Comparison of ENCODE assay signal across 11 mouse cellular contexts in genomic region chr10:3995277-3995676, GRCm38 (mm10). TPM values are rescaled to one million over a fixed set of nuclear protein-coding genes. Genes with fewer than 3 reads are reported as not detected.
A peak's percentile ranks its signal among the peaks of the same experiment; 100 is the strongest.
DNase-seq lines count a peak whose midpoint lies in the region; ATAC-seq and TF ChIP-seq lines count a peak whose summit lies in the region.
"Had no signal": no experiment of that assay in that cellular context is flagged by ENCODE, and none has a peak within 500 bp of the region (broad histone marks: within the 10 kb centered on the region; RNA-seq: fewer than 3 reads in every experiment).

No protein-coding gene starts in this region.

- no peak overlapping the region for H3K9ac ChIP-seq in stomach, postnatal 0 days (ENCODE audit: low read length)
- H3K9ac ChIP-seq: limb, embryonic 12.5 days had no signal

- no peak overlapping the region for H3K4me2 ChIP-seq in stomach, postnatal 0 days (replicated peaks; ENCODE audit: low read depth)
- H3K4me2 ChIP-seq: limb, embryonic 12.5 days had no signal

- H3K4me1 ChIP-seq in spleen, adult 2 months (ENCODE audit: control insufficient read depth, insufficient read depth, insufficient read length) = no peaks in the 10 kb centered on the region
- H3K4me1 ChIP-seq in stomach, postnatal 0 days (replicated peaks; ENCODE audit: control insufficient read depth, insufficient read depth) = no peaks in the 10 kb centered on the region
- H3K4me1 ChIP-seq: embryonic facial prominence, embryonic 10.5 days; limb, embryonic 12.5 days had no signal

- no peak for TF ChIP-seq POLR2A in spleen, adult 2 months (IDR thresholded peaks at IDR 0.05; ENCODE audit: low read depth, low read length)
- TF ChIP-seq POLR2A in brain, embryonic 14.5 days (IDR thresholded peaks at IDR 0.05; ENCODE audit: borderline replicate concordance, extremely low read depth, insufficient read depth, insufficient read length, poor library complexity, severe bottlenecking) = no peak

- peak; percentile 14; the same call in 1 of the 2 replicates for TF ChIP-seq CTCF in spleen, adult 2 months (IDR thresholded peaks at IDR 0.05; ENCODE audit: extremely low read depth, insufficient read depth, insufficient read length, insufficient replicate concordance)
- peak; percentile 12; the same call in 1 of the 2 replicates for TF ChIP-seq CTCF in brain, embryonic 14.5 days (IDR thresholded peaks at IDR 0.05; ENCODE audit: borderline replicate concordance, extremely low read depth, insufficient read depth, insufficient read length)
- TF ChIP-seq CTCF in stomach, postnatal 0 days (IDR thresholded peaks at IDR 0.05; ENCODE audit: low read depth) = peak; percentile 38; the same call in 1 of the 2 replicates

- no peak overlapping the region for H3K27ac ChIP-seq in spleen, adult 2 months (ENCODE audit: insufficient read depth, low read length)
- no peak overlapping the region for H3K27ac ChIP-seq in stomach, postnatal 0 days (replicated peaks)
- H3K27ac ChIP-seq: embryonic facial prominence, embryonic 10.5 days; limb, embryonic 12.5 days had no signal

- no peak overlapping the region for H3K4me3 ChIP-seq in spleen, adult 2 months (ENCODE audit: extremely low read depth, insufficient read depth, insufficient read length)
- no peak overlapping the region for H3K4me3 ChIP-seq in stomach, postnatal 0 days (ENCODE audit: low read depth, low read length)
- H3K4me3 ChIP-seq: embryonic facial prominence, embryonic 10.5 days; limb, embryonic 12.5 days had no signal

- ATAC-seq in stomach, postnatal 0 days (ENCODE audit: low FRiP score, low TSS enrichment) = no peak
- no peak for ATAC-seq in frontal cortex, adult (ENCODE audit: low TSS enrichment)

- no peak for TF ChIP-seq EP300 in stomach, postnatal 0 days (optimal IDR thresholded peaks at IDR 0.05)

- H3K36me3 ChIP-seq in spleen, adult 2 months (ENCODE audit: control insufficient read depth, insufficient read depth, low read length) = peaks cover 8% of the 10 kb centered on the region
- H3K36me3 ChIP-seq in stomach, postnatal 0 days (ENCODE audit: control insufficient read depth, insufficient read depth, low read length) = peaks cover 2% of the 10 kb centered on the region; the same call in 1 of the 2 replicates

- peak; percentile 75 for DNase-seq in heart, adult 11 months
- DNase-seq in heart, adult 18-20 months = no peak
- DNase-seq in spleen, adult 2 months (ENCODE audit: low read depth in 1 of 2, low spot score in 2 of 2) = no peak
- DNase-seq in spleen, postnatal 36 days (ENCODE audit: low spot score in 2 of 2) = no peak
- DNase-seq in brain, embryonic 14.5 days (ENCODE audit: low read depth) = no peak
- no peak for DNase-seq in stomach, postnatal 0 days (ENCODE audit: low spot score)
- no peak for DNase-seq in layer of hippocampus, adult 11-12 months (ENCODE audit: low spot score)
- DNase-seq: heart, postnatal 14 days had no signal

- no peaks in the 10 kb centered on the region for H3K27me3 ChIP-seq in spleen, adult 2 months (ENCODE audit: control insufficient read depth, insufficient read depth, low read length)
- H3K27me3 ChIP-seq in stomach, postnatal 0 days (ENCODE audit: control insufficient read depth, insufficient read depth, low read length) = no peaks in the 10 kb centered on the region
- H3K27me3 ChIP-seq: limb, embryonic 12.5 days had no signal

- H3K9me3 ChIP-seq in stomach, postnatal 0 days (ENCODE audit: control insufficient read depth, low read length) = no peaks in the 10 kb centered on the region
- H3K9me3 ChIP-seq: embryonic facial prominence, embryonic 10.5 days; limb, embryonic 12.5 days had no signal

- 85% methylated on average over 4 of the region's 4 CpGs for WGBS in spleen, adult 2 months
- 84% methylated on average over 4 of the region's 4 CpGs for WGBS in stomach, postnatal 0 days

RNA-seq across cellular contexts. Expression of gene Mthfd1l, which starts 22.4 kb away (rescaled TPM):
- total RNA-seq in heart, adult 18-20 months (2021) = under 1 TPM; 0.69 to 0.90 TPM
- 5.8 and 8.1 TPM in 2 replicates for polyA plus RNA-seq in spleen, adult 2 months (2012; rRNA removed)
- polyA plus RNA-seq in brain, embryonic 14.5 days (2012; rRNA removed) = 4.2 and 5.3 TPM in 2 replicates
- polyA plus RNA-seq in stomach, postnatal 0 days (2015; fragmentation: Nextera tagmentation; extraction: Ambion mirVana) = 5.4 and 5.5 TPM in 2 replicates
